Mouse (Mus musculus) forebrain, embryonic 15.5 days (tissue): ENCODE results near the gene Cnih1. TPM values are rescaled to one million over a fixed set of nuclear protein-coding genes. Genes with fewer than 3 reads are reported as not detected.

Experiments used
- ATAC-seq: fragments of 200-750 bp; cut with Nextera tagmentation; replicated peaks from 2 replicates; pipeline ENCODE4 v1.8.0; 2017; ENCODE audit warnings: mild to moderate bottlenecking, moderate TSS enrichment, moderate library complexity
- H3K27ac ChIP-seq: fragments of 300-500 bp; sonication (generic); replicated peaks from 2 replicates; pipeline ENCODE4 v1.5.1; 2015; ENCODE audit warnings: mild to moderate bottlenecking, inconsistent platforms
- H3K27me3 ChIP-seq: fragments of 300-500 bp; sonication (generic); 2 replicates; pipeline ENCODE4 v1.6.1; 2015; ENCODE audit warnings: inconsistent platforms
- H3K36me3 ChIP-seq: fragments of 300-500 bp; sonication (generic); 2 replicates; pipeline ENCODE4 v1.6.1; 2015; ENCODE audit warnings: mild to moderate bottlenecking, inconsistent platforms
- H3K4me1 ChIP-seq: fragments of 300-500 bp; sonication (generic); 2 replicates; pipeline ENCODE4 v1.6.1; 2015; ENCODE audit warnings: inconsistent platforms
- H3K4me2 ChIP-seq: fragments of 300-500 bp; sonication (generic); replicated peaks from 2 replicates; pipeline ENCODE4 v1.6.1; 2015; ENCODE audit warnings: mild to moderate bottlenecking, inconsistent platforms
- H3K4me3 ChIP-seq: fragments of 300-500 bp; sonication (generic); 2 replicates; pipeline ENCODE4 v1.5.1; 2015; ENCODE audit warnings: mild to moderate bottlenecking, inconsistent platforms
- H3K9ac ChIP-seq: fragments of 300-500 bp; sonication (generic); replicated peaks from 2 replicates; pipeline ENCODE4 v1.6.1; 2015; ENCODE audit warnings: mild to moderate bottlenecking, inconsistent platforms
- H3K9me3 ChIP-seq: fragments of 300-500 bp; sonication (generic); 2 replicates; pipeline ENCODE4 v1.6.1; 2016; ENCODE audit warnings: inconsistent platforms
- WGBS: fragments of 180-500 bp; shearing (Covaris S2); methylation state at CpG from one replicate; pipeline ENCODE4 v1.1.7; 2015; ENCODE audit warnings: mixed read lengths; 5-methylcytosine and 5-hydroxymethylcytosine counted together
- polyA plus RNA-seq: library from polyadenylated mRNA; unstranded; fragments of >200 nt; fragmentation: Nextera tagmentation; extraction: Ambion mirVana; gene quantifications from 2 replicates; pipeline ENCODE4 v1.2.1, GENCODE M21; 2015

Gene Cnih1
- polyA plus RNA-seq, 1 experiment from 2014 or later = 150 TPM

GRCm38 (mm10) chr14:46816916-46817622 lies 28.9 kb upstream of the Cnih1 start:
- 93% methylated on average over 8 of the region's 8 CpGs for WGBS
- Histone ChIP-seq H3K9ac (no peak overlapping the region), H3K4me1 (peaks cover 12% of the 10 kb centered on the region), H3K4me3 (no peak overlapping the region), H3K4me2 (no peak overlapping the region), H3K36me3 (peaks cover 10% of the 10 kb centered on the region), H3K9me3 (no peaks in the 10 kb centered on the region), H3K27ac (no peak overlapping the region), H3K27me3 (no peaks in the 10 kb centered on the region)
- ATAC-seq = no peak

- 47% methylated on average over 6 of the region's 6 CpGs for WGBS
- ATAC-seq = no peak
- H3K36me3 ChIP-seq = peaks cover 19% of the 10 kb centered on the region
- peaks cover 4% of the 10 kb centered on the region for H3K4me1 ChIP-seq
- H3K4me3 ChIP-seq = no peak overlapping the region
- no peak overlapping the region for H3K9ac ChIP-seq
- H3K27ac ChIP-seq = no peak overlapping the region
- H3K27me3 ChIP-seq = no peaks in the 10 kb centered on the region
- H3K4me2 ChIP-seq = no peak overlapping the region
- no peaks in the 10 kb centered on the region for H3K9me3 ChIP-seq
These were observed 27.4 kb upstream of the Cnih1 start for GRCm38 (mm10) chr14:46815640-46816039.

DNA sequence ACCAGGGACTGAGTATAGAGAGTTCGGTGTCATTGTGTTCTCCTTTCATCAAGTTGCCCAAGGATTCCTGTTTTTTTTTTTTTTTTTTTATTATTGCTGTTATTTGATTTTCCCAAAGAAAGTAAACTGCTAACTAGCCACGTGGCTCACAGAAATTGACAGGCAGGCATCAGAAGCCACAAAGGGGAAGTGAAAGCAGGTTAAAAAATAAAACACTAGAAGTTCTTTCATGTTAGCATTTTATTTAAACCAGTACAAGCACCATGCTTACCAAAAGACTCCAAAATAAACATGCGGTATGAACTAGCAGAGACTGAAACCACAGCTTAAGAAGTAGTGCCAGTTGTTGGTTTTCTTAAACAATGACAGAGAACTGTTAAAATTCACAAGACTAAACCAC lies 19.7 kb upstream of the Cnih1 start:
- H3K27ac ChIP-seq = no peak overlapping the region
- WGBS = 70% methylated on average over 3 of the region's 3 CpGs
- H3K27me3 ChIP-seq = no peaks in the 10 kb centered on the region
- no peaks in the 10 kb centered on the region for H3K9me3 ChIP-seq
- no peak overlapping the region for H3K4me2 ChIP-seq
- H3K36me3 ChIP-seq = peaks cover 21% of the 10 kb centered on the region
- H3K4me3 ChIP-seq = no peak overlapping the region
- no peaks in the 10 kb centered on the region for H3K4me1 ChIP-seq
- no peak overlapping the region for H3K9ac ChIP-seq
- ATAC-seq = no peak

- 84% methylated on average over 5 of the region's 5 CpGs for WGBS
- Histone ChIP-seq H3K9me3 (no peaks in the 10 kb centered on the region), H3K36me3 (peaks cover 15% of the 10 kb centered on the region), H3K4me2 (no peak overlapping the region), H3K27me3 (no peaks in the 10 kb centered on the region), H3K4me1 (no peaks in the 10 kb centered on the region), H3K27ac (no peak overlapping the region), H3K4me3 (no peak overlapping the region), H3K9ac (no peak overlapping the region)
- no peak for ATAC-seq
These were observed 18.0 kb upstream of the Cnih1 start for GRCm38 (mm10) chr14:46806186-46806585.

DNA sequence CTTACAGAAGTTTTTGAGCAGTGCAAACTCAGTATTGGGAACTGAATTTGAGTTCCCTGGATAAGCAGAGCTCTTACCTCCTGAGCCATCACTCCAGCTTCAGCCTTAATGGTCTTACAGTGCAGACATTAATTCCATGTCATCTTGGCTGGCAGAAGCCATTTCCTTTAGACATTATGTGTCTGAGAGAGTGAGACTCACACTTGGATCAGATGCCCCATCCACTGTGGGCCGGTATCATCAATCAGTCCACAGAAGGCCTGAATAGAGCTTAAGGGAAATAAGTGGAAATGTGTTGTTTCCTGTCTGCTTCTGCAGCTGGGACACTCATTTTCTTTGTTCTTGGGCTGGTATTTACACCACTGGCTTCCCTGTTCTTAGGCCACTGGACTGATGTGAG lies 15.6 kb upstream of the Cnih1 start:
- H3K4me1 ChIP-seq = no peaks in the 10 kb centered on the region
- no peak overlapping the region for H3K4me3 ChIP-seq
- 94% methylated on average over 1 of the region's 1 CpGs for WGBS
- no peaks in the 10 kb centered on the region for H3K9me3 ChIP-seq
- no peaks in the 10 kb centered on the region; the same call in 1 of the 2 replicates for H3K36me3 ChIP-seq
- no peak overlapping the region for H3K27ac ChIP-seq
- H3K9ac ChIP-seq = no peak overlapping the region
- ATAC-seq = no peak
- H3K27me3 ChIP-seq = no peaks in the 10 kb centered on the region
- no peak overlapping the region for H3K4me2 ChIP-seq

GRCm38 (mm10) chr14:46803259-46803658 lies 15.0 kb upstream of the Cnih1 start:
- Histone ChIP-seq H3K4me3 (no peak overlapping the region), H3K4me1 (no peaks in the 10 kb centered on the region), H3K27ac (no peak overlapping the region), H3K36me3 (no peaks in the 10 kb centered on the region; the same call in 1 of the 2 replicates), H3K27me3 (no peaks in the 10 kb centered on the region), H3K4me2 (no peak overlapping the region), H3K9ac (no peak overlapping the region), H3K9me3 (no peaks in the 10 kb centered on the region)
- ATAC-seq = no peak
- 93% methylated on average over 4 of the region's 4 CpGs for WGBS

- no peak for ATAC-seq
These were observed 12.6 kb upstream of the Cnih1 start for GRCm38 (mm10) chr14:46800684-46801345.

GRCm38 (mm10) chr14:46794157-46794556 lies 5.9 kb upstream of the Cnih1 start:
- H3K36me3 ChIP-seq = no peaks in the 10 kb centered on the region
- no peak overlapping the region for H3K4me2 ChIP-seq
- no peaks in the 10 kb centered on the region for H3K4me1 ChIP-seq
- no peak for ATAC-seq
- no peaks in the 10 kb centered on the region for H3K9me3 ChIP-seq
- no peak overlapping the region for H3K9ac ChIP-seq
- H3K27me3 ChIP-seq = no peaks in the 10 kb centered on the region
- 84% methylated on average over 5 of the region's 5 CpGs for WGBS
- no peak overlapping the region for H3K4me3 ChIP-seq
- no peak overlapping the region for H3K27ac ChIP-seq

More at GRCm38 (mm10) chr14:46800684-46801345, 12.6 kb upstream of the Cnih1 start:
- H3K4me3 ChIP-seq = no peak overlapping the region
- no peak overlapping the region for H3K4me2 ChIP-seq
- no peak overlapping the region for H3K27ac ChIP-seq
- H3K27me3 ChIP-seq = no peaks in the 10 kb centered on the region
- no peaks in the 10 kb centered on the region for H3K4me1 ChIP-seq
- no peaks in the 10 kb centered on the region for H3K9me3 ChIP-seq
- no peak overlapping the region for H3K9ac ChIP-seq
- H3K36me3 ChIP-seq = no peaks in the 10 kb centered on the region; the same call in 1 of the 2 replicates
- WGBS = 86% methylated on average over 3 of the region's 3 CpGs

GRCm38 (mm10) chr14:46790723-46791122 lies 2.5 kb upstream of the Cnih1 start:
- Histone ChIP-seq H3K4me1 (peaks cover 18% of the 10 kb centered on the region), H3K27me3 (no peaks in the 10 kb centered on the region), H3K9me3 (no peaks in the 10 kb centered on the region), H3K36me3 (no peaks in the 10 kb centered on the region), H3K27ac (no peak overlapping the region), H3K9ac (no peak overlapping the region), H3K4me2 (no peak overlapping the region), H3K4me3 (no peak overlapping the region)
- 89% methylated on average over 6 of the region's 6 CpGs for WGBS
- no peak for ATAC-seq

DNA sequence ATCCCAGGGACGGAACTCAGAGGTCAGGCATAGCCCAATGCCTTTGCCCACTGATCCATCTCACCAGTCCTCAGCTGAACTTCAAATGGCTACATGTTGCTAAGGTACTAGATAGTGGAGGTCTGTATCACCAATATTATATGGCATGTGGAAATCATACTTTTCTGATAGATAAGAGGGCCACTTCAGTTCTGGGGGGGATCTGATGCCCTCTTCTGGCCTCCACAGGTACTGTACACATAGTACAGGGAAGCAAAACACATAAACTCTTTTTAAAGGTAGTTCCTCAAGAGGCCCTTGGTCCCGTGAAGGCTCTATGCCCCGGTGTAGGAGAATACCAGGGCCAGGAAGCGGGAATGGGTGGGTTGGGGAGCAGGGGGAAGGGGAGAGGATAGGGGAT lies 2.1 kb upstream of the Cnih1 start:
- Histone ChIP-seq H3K27me3 (no peaks in the 10 kb centered on the region), H3K9me3 (no peaks in the 10 kb centered on the region), H3K4me1 (peaks cover 18% of the 10 kb centered on the region), H3K36me3 (no peaks in the 10 kb centered on the region), H3K4me2 (no peak overlapping the region), H3K9ac (no peak overlapping the region), H3K4me3 (no peak overlapping the region), H3K27ac (no peak overlapping the region)
- ATAC-seq = no peak
- 71% methylated on average over 4 of the region's 4 CpGs for WGBS

- 0 out of 2 replicates have a peak, but pooled peaks have one; percentile 3 for ATAC-seq
- Histone ChIP-seq H3K4me2 (peak overlapping the region; percentile 21; the same call in 1 of the 2 replicates), H3K4me3 (peak overlapping the region; percentile 87), H3K9me3 (no peaks in the 10 kb centered on the region), H3K27ac (no peak overlapping the region), H3K27me3 (no peaks in the 10 kb centered on the region), H3K36me3 (0 out of 2 replicates have a peak, but pooled peaks cover 2% of the 10 kb centered on the region), H3K9ac (peak overlapping the region; percentile 94; the same call in 1 of the 2 replicates), H3K4me1 (peaks cover 18% of the 10 kb centered on the region)
- WGBS = 29% methylated on average over 8 of the region's 8 CpGs
These were observed 292 bp upstream of the Cnih1 start for GRCm38 (mm10) chr14:46788505-46788901.

- ATAC-seq = no peak
- Histone ChIP-seq H3K4me2 (peak overlapping the region; percentile 57), H3K4me1 (peaks cover 18% of the 10 kb centered on the region), H3K27ac (peak overlapping the region; percentile 96), H3K27me3 (no peaks in the 10 kb centered on the region), H3K4me3 (peak overlapping the region; percentile 87), H3K9ac (peak overlapping the region; percentile 94), H3K9me3 (no peaks in the 10 kb centered on the region), H3K36me3 (peaks cover 9% of the 10 kb centered on the region; the same call in 1 of the 2 replicates)
- under 1% methylated on average over 11 of the region's 11 CpGs for WGBS
These were observed 791 bp downstream of the Cnih1 start for GRCm38 (mm10) chr14:46787454-46787786.
